Mouse (Mus musculus) myocyte (in vitro differentiated cells): ENCODE data around the gene Vegfb. TPM values are rescaled to one million over a fixed set of nuclear protein-coding genes. Genes with fewer than 3 reads are reported as not detected.

Source experiments
- H3K27me3 ChIP-seq: one replicate; pipeline ENCODE4 v1.6.1; 2011; ENCODE audit not compliant: control insufficient read depth, insufficient read depth, insufficient read length
- H3K36me3 ChIP-seq: one replicate; pipeline ENCODE4 v1.6.1; 2011; ENCODE audit not compliant: control insufficient read depth, insufficient read depth
- H3K4me2 ChIP-seq: one replicate; pipeline ENCODE4 v1.6.1; 2011; ENCODE audit warnings: low read depth, control low read depth
- H3K4me3 ChIP-seq: one replicate; pipeline ENCODE4 v1.5.1; 2011; ENCODE audit warnings: mild to moderate bottlenecking, control low read depth, moderate library complexity
- H3K79me2 ChIP-seq: one replicate; pipeline ENCODE4 v1.6.1; 2011; ENCODE audit not compliant: control insufficient read depth, insufficient read depth
- H3ac ChIP-seq: one replicate; pipeline ENCODE4 v1.6.1; 2011; ENCODE audit not compliant: control insufficient read depth, insufficient read length
- CEBPB ChIP-seq: IDR thresholded peaks from 2 replicates; pipeline ENCODE4 v1.6.1; 2011; ENCODE audit warnings: mild to moderate bottlenecking, moderate library complexity; ENCODE audit not compliant: poor library complexity, insufficient read depth, severe bottlenecking
- E2F4 ChIP-seq: IDR thresholded peaks from one replicate; pipeline ENCODE4 v1.6.1; 2011; ENCODE audit warnings: mild to moderate bottlenecking, control low read depth, moderate library complexity; ENCODE audit not compliant: insufficient read depth
- MAX ChIP-seq: IDR thresholded peaks from one replicate; pipeline ENCODE4 v1.6.1; 2011; ENCODE audit warnings: low read depth, mild to moderate bottlenecking, control low read depth
- MYOD1 ChIP-seq, 3 experiments: IDR thresholded peaks; one replicate each; pipeline ENCODE4 v1.6.1; 2011; ENCODE audit warnings: control low read depth in 2 of 3, low read depth in 2 of 3, mild to moderate bottlenecking in 2 of 3, moderate library complexity in 1 of 3; ENCODE audit not compliant: insufficient read length in 2 of 3, control insufficient read depth in 1 of 3
- MYOG ChIP-seq, 3 experiments: IDR thresholded peaks; one replicate each; pipeline ENCODE4 v1.6.1; 2011; ENCODE audit warnings: control low read depth in 2 of 3, low read depth in 2 of 3, mild to moderate bottlenecking in 2 of 3; ENCODE audit not compliant: insufficient read length in 2 of 3, control insufficient read depth in 1 of 3, insufficient read depth in 1 of 3
- POLR2A ChIP-seq: IDR thresholded peaks from one replicate; pipeline ENCODE4 v1.6.1; 2011; ENCODE audit warnings: low read depth, mild to moderate bottlenecking, control low read depth, moderate library complexity; ENCODE audit not compliant: insufficient read length
- POLR2AphosphoS2 ChIP-seq: IDR thresholded peaks from one replicate; pipeline ENCODE4 v1.6.1; 2011; ENCODE audit warnings: low read depth, control low read depth; ENCODE audit not compliant: insufficient read length
- REST ChIP-seq: IDR thresholded peaks from one replicate; pipeline ENCODE4 v1.6.1; 2011; ENCODE audit warnings: mild to moderate bottlenecking, control low read depth, moderate library complexity; ENCODE audit not compliant: insufficient read depth, insufficient read length
- SRF ChIP-seq: IDR thresholded peaks from one replicate; pipeline ENCODE4 v1.6.1; 2011; ENCODE audit warnings: low read depth; ENCODE audit not compliant: control insufficient read depth, insufficient read length
- TCF12 ChIP-seq: IDR thresholded peaks from one replicate; pipeline ENCODE4 v1.6.1; 2011; ENCODE audit warnings: mild to moderate bottlenecking, control low read depth; ENCODE audit not compliant: poor library complexity, insufficient read depth, severe bottlenecking
- TCF3 ChIP-seq: IDR thresholded peaks from one replicate; pipeline ENCODE4 v1.6.1; 2011; ENCODE audit warnings: low read depth, control low read depth; ENCODE audit not compliant: insufficient read length
- USF1 ChIP-seq: IDR thresholded peaks from one replicate; pipeline ENCODE4 v1.6.1; 2011; ENCODE audit warnings: low read depth, mild to moderate bottlenecking, control low read depth, moderate library complexity
- polyA plus RNA-seq: library from polyadenylated mRNA; unstranded; fragments of >200 nt; fragmentation: generic; extraction: Trizol; gene quantifications from one replicate; pipeline ENCODE4 v1.2.1, GENCODE M21; 2012; ENCODE audit warnings: missing spikeins

The Vegfb gene
- polyA plus RNA-seq, 1 experiment: 49.2 TPM

DNA sequence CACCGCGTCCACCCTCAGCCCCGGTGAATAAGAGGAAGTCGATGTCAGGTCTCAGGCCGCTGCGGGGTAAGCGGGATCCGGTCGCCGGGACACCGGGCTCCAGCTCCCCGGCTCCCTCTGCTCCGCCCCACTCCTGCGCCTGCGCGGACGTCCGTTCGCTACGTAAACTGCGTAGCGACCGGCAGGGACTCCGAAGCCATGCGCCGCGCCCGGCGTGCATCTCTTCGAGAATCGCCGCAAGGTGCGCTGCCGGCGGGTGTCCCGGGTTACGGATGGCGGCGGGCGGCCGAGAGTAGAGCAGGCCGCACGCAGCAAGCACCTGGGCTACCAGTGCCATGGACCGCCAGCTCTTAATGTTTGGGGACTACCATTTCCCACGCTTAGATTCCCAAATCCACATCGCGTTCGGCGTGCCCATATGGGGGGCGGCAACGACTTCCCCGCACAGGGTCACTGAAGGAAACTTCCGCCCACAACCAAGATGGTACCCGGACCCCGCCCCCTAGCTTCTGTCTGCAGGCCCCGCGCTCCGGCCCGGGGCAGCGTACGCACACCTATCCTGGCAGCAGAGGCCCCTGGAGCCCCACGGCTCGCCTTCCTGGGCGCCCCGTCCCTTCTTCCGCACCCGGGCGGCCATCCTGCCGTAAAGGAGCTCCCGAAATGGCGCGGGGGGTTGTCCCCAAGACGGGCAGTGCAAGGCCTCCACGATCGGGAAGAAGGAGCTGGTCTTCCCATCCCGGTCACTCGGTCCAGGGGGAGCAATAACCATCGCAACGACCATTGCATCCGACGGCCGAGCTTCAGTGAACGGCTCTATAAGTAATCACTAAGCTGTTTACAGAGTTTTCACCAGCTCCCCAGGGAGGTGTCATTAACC, 45.8 kb downstream of the Vegfb start, which contains the start of gene Bad:
TSS of gene Bad (plus strand) at position 490 of the 877 bp plus-strand sequence.
- Histone ChIP-seq H3K4me2 (peak within 1 kb of the TSS; percentile 87), H3K36me3 (no peaks in the 10 kb centered on the region), H3K79me2 (peaks cover 14% of the 10 kb centered on the region), H3K27me3 (no peaks in the 10 kb centered on the region), H3ac (peak within 1 kb of the TSS; percentile 13), H3K4me3 (peak within 1 kb of the TSS; percentile 98)
- TF ChIP-seq USF1: no peak
- TF ChIP-seq E2F4: no peak
- no peak for TF ChIP-seq MYOG (IDR thresholded peaks at IDR 0.05; ENCODE audit: control insufficient read depth in 1 of 3, insufficient read depth in 1 of 3, insufficient read length in 2 of 3, low read depth in 2 of 3)
- TF ChIP-seq POLR2AphosphoS2: peak; percentile 92
- peak; percentile 61 for TF ChIP-seq POLR2A
- TF ChIP-seq TCF3: no peak
- TF ChIP-seq REST: no peak
- TF ChIP-seq SRF: peak; percentile 45
- no peak for TF ChIP-seq TCF12

DNA sequence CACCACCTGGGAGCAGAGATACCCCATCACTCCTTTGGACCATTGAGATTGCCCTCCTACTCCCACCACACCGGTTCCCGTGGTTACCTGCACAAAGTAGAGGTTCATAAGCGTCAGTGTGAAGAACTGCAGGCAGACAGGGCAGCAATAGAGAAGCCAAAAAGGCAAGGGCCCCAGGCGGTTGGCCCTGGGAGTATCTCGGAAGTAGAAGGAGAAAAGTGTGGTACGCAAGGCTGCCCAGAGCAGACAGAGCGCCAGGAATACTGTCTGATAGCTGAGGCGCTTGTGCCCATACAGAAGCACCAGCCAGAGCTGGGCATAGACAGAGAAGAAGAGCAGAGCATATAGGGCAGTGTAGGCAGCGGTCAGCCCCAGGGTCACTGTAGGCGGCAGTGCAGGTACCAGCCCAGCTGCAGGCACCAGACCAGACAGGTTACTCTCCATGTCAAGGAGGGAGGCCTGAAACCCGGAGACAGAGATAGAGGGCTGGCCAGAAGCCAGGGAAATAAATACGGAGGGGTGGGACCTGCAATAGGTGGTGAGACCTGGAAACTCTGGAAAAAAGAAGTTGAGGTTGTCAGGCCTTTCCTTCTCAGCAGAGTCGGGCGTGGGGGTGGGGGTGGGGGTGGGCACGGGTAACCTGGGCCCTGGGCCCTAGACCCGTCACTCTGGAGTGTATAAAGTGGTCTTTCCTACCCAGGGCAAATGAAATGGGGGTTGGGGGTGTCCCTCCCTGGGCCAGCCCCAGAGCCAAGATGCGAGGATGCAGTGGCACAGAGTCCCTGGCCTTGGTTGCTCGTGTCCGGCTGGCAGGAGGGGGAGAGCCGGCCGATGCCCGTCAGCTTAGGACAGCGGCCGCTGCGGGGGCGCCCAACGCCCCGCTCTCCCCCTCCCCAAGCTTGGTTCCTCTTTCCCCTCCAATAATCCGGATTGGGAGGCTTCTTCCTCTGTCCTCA, 46.8 kb downstream of the Vegfb start:
- Histone ChIP-seq H3K79me2 (peaks cover 14% of the 10 kb centered on the region), H3K27me3 (no peaks in the 10 kb centered on the region), H3ac (peak overlapping the region; percentile 13), H3K4me3 (peak overlapping the region; percentile 98), H3K4me2 (peak overlapping the region; percentile 85), H3K36me3 (no peaks in the 10 kb centered on the region)
- no peak for TF ChIP-seq CEBPB
- TF ChIP-seq REST: no peak
- TF ChIP-seq POLR2A: no peak
- no peak for TF ChIP-seq TCF3
- TF ChIP-seq SRF: no peak
- no peak for TF ChIP-seq MYOG (IDR thresholded peaks at IDR 0.05; ENCODE audit: control insufficient read depth in 1 of 3, insufficient read depth in 1 of 3, insufficient read length in 2 of 3, low read depth in 2 of 3)
- no peak for TF ChIP-seq USF1
- TF ChIP-seq POLR2AphosphoS2: no peak
- no peak for TF ChIP-seq E2F4
- TF ChIP-seq MAX: no peak
- TF ChIP-seq MYOD1 (IDR thresholded peaks at IDR 0.05; ENCODE audit: control insufficient read depth in 1 of 3, insufficient read length in 2 of 3, low read depth in 2 of 3): no peak
- no peak for TF ChIP-seq TCF12

DNA sequence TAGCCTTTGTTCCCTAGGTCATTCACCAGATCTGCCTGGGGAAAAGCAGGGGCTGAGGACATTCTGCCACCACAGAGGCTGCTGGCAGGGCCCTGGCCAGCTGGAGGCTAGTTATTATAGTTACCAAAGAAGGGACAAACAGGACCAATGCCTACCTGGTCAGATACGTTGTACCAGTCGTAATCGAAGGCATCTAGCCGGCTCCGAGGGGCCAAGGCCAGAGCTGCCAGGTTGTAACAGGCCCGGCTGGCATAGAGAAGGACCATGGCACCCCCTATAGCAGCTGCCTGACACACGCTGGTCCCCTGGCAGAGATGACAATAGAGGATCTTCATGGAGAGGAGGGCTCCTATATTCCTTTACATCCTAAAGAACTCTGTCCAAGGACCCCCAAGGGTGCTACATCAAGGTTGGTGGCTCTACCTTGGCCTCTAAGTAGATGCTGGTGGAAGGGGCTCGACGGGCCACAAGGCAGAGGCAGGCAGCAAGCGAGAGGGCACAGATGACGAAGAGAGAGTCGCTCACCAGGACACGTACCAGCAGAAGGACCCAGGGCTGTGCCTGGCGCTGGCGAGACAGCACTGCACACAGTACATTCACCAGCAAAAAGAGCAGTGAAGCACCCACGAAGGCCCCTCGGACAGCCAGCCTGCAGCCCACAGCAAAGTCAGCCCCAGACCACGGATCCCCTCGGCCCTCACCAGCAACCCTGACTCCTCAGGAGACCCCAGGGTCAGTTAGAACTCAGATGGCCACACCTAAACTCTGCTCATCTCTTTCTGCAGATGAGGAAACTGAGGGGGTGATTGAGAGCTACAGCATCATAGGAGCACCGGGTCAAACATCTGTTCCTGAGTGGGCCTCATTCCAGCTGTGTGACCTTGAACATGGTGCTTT, 48.1 kb downstream of the Vegfb start:
- H3K4me2 ChIP-seq: peak overlapping the region; percentile 85

DNA sequence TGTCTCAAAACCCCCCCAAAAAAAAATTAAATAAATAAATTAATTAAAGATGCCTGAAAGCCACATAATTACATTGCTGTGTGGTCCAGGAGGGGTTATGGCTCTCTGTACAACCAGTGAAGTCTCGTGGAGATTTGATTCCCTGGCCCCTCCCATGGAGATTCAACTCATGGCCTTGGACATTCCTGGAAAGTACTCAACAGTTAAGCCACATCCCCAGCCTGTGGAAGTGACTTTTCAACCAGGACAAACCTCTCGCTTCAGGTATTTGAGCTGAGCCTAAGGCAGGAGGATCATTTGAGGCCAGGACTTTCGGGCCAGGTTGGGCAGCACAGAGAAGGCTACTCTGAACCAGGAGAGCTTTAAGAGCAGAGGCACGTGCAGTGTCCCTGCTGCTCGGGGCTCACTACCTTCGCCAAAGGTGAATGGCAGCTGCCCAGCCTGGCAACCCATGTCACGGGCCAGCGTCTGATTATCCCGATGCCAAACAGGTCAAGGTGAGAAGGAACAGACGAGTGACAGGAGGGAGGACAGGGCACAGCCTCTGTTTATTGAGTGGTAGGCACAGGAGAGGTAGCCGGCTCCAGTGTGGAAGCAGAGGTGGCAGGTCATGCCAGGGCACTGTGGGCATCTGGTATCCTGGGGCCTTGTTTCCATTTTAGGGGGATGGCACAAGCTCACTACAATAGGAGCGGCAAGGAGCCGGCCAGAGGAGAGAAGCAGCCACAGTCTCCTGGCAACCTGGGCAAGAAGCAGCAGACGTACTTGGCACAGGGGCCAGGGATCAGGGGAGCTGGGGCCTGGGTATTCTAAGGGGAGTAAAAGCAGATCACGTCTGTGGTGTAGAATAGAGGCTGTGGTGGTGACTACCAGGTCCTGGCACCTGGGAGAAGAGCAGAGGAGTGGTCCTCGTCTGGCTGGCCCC, 49.6 kb downstream of the Vegfb start:
- H3K4me3 ChIP-seq: no peak overlapping the region
- H3K27me3 ChIP-seq: peaks cover 12% of the 10 kb centered on the region
- H3ac ChIP-seq: no peak overlapping the region
- TF ChIP-seq TCF12 (no peak), MYOD1 (IDR thresholded peaks at IDR 0.05; ENCODE audit: control insufficient read depth in 1 of 3, insufficient read length in 2 of 3, low read depth in 2 of 3) (no peak), SRF (no peak), USF1 (no peak), REST (no peak), E2F4 (no peak), POLR2A (no peak), MAX (no peak), TCF3 (no peak), POLR2AphosphoS2 (no peak), MYOG (IDR thresholded peaks at IDR 0.05; ENCODE audit: control insufficient read depth in 1 of 3, insufficient read depth in 1 of 3, insufficient read length in 2 of 3, low read depth in 2 of 3) (no peak), CEBPB (no peak)
- no peaks in the 10 kb centered on the region for H3K36me3 ChIP-seq
- H3K4me2 ChIP-seq: no peak overlapping the region
- peaks cover 3% of the 10 kb centered on the region for H3K79me2 ChIP-seq

More for the DNA sequence above, 48.1 kb downstream of the Vegfb start:
- no peak for TF ChIP-seq MYOG (IDR thresholded peaks at IDR 0.05; ENCODE audit: control insufficient read depth in 1 of 3, insufficient read depth in 1 of 3, insufficient read length in 2 of 3, low read depth in 2 of 3)
- TF ChIP-seq POLR2AphosphoS2: peak; percentile 49
- no peak for TF ChIP-seq TCF12
- H3K36me3 ChIP-seq: no peaks in the 10 kb centered on the region
- no peak overlapping the region for H3K4me3 ChIP-seq
- H3ac ChIP-seq: no peak overlapping the region
- peaks cover 14% of the 10 kb centered on the region for H3K79me2 ChIP-seq
- H3K27me3 ChIP-seq: peaks cover under 1% of the 10 kb centered on the region
